Mouse (Mus musculus): ENCODE results near the gene Cntnap1. TPM values are rescaled to one million over a fixed set of nuclear protein-coding genes. Genes with fewer than 3 reads are reported as not detected.

The Cntnap1 gene
- total RNA-seq, 2 experiments from 2014 or later: 1.8 to 2.4 TPM

DNA sequence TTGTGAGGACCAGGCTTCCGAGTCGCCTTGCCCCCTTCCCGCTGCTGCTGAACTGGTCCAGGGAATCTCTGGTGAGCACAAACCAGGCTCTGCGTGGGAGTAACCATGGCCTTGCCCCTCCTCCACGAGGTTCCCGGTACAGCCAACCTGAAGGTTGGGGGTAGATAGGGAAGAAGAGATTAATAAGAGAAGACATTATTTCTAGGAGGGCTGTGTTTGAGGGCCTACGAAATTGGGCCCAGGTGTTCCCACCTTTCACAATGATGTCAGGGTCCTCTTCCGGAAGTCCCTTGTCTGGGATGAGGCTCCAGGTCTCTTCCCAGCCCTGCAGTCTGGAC is 2.4 kb upstream of the Cntnap1 start:
- DNase-seq: no peak
- intact Hi-C loops (cut with DNase I; ENCODE audit: low total_unique reads): loop anchor here (5.0 kb wide), 1 partner anchor 51 kb away; the partner anchor contains the start of genes Retreg3 and Tubg1

GRCm38 (mm10) chr11:101168301-101168980 is 1.9 kb upstream of the Cntnap1 start:
- DNase-seq: no peak

GRCm38 (mm10) chr11:101169301-101170107 is 819 bp upstream of the Cntnap1 start:
- intact Hi-C loops (cut with DNase I; ENCODE audit: low total_unique reads): loop anchor here (5.0 kb wide), 1 partner anchor 52 kb away; the partner anchor contains the start of genes Retreg3 and Tubg1
- DNase-seq: no peak

More at GRCm38 (mm10) chr11:101168301-101168980, 1.9 kb upstream of the Cntnap1 start:
- intact Hi-C loops (cut with DNase I; ENCODE audit: low total_unique reads): loop anchor here (5.0 kb wide), 1 partner anchor 51 kb away; the partner anchor contains the start of genes Retreg3 and Tubg1

DNA sequence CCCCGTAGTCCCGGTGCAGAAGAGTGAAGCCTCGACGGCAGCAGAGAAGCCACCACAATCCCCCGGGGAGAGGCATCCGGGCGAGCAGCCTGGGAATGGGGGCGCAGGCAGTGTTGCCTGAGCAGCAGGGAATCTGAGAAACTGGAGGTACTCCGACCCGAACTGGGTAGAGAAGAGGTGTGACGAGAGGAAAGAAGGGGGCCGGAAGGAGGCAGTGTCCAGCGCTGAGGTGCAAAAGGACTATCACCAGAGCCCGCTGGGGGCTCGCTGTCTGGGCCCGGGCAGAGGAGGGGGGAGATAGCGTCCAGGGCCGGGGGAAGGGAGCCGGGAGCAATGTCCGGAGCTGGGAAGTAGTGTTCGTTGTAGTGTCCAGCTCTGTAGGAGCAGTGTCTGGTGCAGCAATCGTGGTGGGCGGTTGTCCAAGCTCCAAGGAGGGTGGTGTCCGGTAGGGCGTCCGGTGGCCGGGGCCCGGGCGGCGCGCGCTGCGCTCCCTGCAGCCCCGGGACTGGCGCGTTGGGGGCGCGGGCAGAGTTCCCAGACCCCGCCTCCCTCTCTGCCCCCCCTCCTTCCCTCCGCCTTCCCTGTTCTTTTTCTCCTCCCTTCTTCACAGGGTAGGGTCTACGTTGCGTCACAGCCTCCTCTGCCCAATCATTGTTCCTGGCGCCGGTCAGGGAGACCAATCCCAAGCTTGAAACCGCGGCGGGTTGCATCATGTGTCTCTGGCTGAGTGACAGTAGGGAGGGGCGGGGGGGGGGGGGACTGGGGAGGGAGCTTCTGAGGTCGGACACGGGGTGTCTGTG is 688 bp downstream of the Cntnap1 start, which contains the start of gene Plekhh3:
TSS of gene Plekhh3 (minus strand) at position 541 of the 800 bp plus-strand sequence.
- DNase-seq: peak; percentile 96
- intact Hi-C loops (cut with DNase I; ENCODE audit: low total_unique reads): no loop called here

- intact Hi-C loops (cut with DNase I; ENCODE audit: low total_unique reads): no loop called here
- DNase-seq: peak; percentile 70
Observed at GRCm38 (mm10) chr11:101171721-101172433, 1.6 kb downstream of the Cntnap1 start.

DNA sequence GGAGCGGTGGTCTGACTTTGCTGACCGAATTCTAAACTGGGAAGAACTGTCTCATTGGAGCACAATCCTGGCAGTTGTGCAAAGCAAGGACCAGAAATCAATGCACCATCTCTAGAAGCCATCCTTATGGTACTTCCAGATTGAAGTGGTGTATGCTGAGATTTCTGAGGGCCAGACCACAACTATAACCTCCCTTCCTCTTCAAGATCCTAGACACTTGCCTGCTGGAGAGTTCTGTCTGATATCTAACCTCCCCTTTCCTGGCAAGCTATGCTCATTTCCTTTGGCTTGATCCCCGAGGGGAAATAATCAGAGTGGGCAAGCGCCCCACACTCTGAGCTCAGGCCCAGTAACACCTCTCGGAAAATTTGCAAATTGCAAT is 2.1 kb downstream of the Cntnap1 start:
- intact Hi-C loops (cut with DNase I; ENCODE audit: low total_unique reads): no loop called here
- no peak for DNase-seq

DNA sequence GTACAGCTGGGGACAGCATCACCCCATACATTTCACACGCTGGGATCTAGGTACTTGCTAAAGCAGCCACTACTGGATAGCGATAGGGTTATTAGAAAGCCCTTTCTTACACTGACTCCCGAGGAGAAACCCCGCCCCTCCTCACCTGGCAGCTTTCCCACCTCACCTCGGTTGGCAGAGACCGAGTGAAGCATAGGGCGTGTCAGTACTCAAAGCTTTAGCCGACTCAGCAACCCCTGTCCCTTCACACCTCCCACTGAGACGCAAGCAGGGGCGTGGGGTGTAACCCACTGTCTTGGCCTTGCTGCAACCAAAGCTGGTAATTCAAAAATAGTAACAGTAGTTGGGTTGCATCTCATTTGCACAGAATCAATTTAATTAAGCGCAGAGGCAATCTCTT is 2.8 kb downstream of the Cntnap1 start:
- intact Hi-C loops (cut with DNase I; ENCODE audit: low total_unique reads): no loop called here
- no peak for DNase-seq

GRCm38 (mm10) chr11:101173631-101174388 is 3.5 kb downstream of the Cntnap1 start:
- intact Hi-C loops (cut with DNase I; ENCODE audit: low total_unique reads): no loop called here
- DNase-seq: peak; percentile 84

- intact Hi-C loops (cut with DNase I; ENCODE audit: low total_unique reads): no loop called here
- DNase-seq: no peak
Observed at GRCm38 (mm10) chr11:101174389-101174745, 4.0 kb downstream of the Cntnap1 start.

DNA sequence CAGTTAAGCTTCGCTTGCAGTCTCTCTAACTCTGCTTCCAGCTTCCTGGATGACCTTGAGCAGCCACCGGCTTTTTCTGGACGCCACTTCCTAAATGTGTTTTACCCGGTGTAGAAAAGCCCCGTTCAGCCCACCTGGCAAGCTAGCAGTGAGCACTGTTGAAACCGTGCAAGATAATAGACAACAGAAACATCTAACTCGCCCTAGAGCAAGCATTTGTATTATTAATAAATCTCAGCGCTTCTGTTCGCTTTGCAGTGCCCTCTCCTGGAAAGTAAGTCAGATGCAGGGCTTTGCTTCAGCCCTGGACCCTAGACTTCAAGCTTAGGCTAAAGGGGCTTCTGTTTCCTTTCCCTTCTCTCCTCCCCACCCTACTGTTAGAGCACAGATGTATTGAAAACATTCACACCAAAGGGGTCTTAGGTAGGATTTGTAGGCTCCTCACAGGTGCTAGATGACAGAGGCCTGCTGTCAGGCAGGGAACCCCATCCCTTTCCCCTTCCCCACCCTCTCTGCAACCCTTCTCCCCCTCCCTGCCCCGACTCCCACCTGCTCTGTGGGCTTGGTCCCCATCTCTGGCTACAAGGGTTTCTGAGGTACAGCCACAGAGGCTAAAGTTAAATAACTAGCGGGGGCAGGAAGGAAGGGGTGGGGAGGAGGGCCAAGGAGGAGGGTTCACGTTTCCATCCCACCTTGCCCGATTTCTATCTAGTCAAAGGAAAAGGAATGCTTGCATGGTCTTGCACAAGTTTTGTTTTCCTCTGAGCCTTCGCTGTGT is 4.7 kb downstream of the Cntnap1 start, which contains the start of gene Ccr10:
TSS of gene Ccr10 (minus strand) at position 593 of the 778 bp plus-strand sequence.
- intact Hi-C loops (cut with DNase I; ENCODE audit: low total_unique reads): loop anchor here (5.0 kb wide), 1 partner anchor 78 kb away; the partner anchor contains the start of gene Psmc3ip
- no peak for DNase-seq

- no peak for DNase-seq
- intact Hi-C loops (cut with DNase I; ENCODE audit: low total_unique reads): loop anchor here (5.0 kb wide), 1 partner anchor 78 kb away; the partner anchor contains the start of gene Psmc3ip
Observed at GRCm38 (mm10) chr11:101175636-101176116, 5.4 kb downstream of the Cntnap1 start.

DNA sequence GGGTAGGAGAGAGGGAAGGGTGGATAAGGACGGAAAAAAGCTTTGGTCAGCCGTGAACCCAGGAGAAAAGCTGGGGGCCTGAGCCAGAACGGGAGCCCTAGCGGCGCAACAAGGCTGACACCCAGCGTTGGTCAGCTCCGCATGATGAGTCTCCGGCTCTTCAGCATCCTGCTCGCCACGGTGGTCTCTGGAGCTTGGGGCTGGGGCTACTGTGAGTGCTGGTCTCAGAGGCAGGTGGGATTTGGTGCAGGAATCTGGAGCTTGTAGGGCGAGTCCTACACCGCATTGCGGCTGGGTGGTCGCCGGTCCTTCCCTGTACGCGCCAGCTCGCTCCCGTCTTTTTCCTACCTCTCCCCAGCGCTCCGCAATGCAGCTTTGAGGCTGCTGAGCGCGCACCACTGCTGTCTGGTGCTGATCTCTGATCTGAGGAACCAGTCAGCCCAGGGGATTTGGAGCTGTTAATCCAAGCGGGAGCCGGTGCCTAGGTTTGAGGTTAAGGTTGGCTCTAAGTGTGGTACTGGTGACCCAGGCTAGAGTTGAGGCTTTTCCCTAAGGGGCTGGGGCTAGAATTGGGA is 5.9 kb downstream of the Cntnap1 start:
- intact Hi-C loops (cut with DNase I; ENCODE audit: low total_unique reads): loop anchor here (5.0 kb wide), 1 partner anchor 79 kb away; the partner anchor contains the start of gene Psmc3ip
- DNase-seq: peak; percentile 61

- intact Hi-C loops (cut with DNase I; ENCODE audit: low total_unique reads): loop anchor here (5.0 kb wide), 1 partner anchor 80 kb away; the partner anchor contains the start of gene Psmc3ip
- DNase-seq: peak; percentile 48
Observed at GRCm38 (mm10) chr11:101176933-101177773, 6.8 kb downstream of the Cntnap1 start.

GRCm38 (mm10) chr11:101178061-101179058 is 8.0 kb downstream of the Cntnap1 start:
- intact Hi-C loops (cut with DNase I; ENCODE audit: low total_unique reads): loop anchor here (5.0 kb wide), 1 partner anchor 81 kb away; the partner anchor contains the start of gene Psmc3ip
- no peak for DNase-seq

DNA sequence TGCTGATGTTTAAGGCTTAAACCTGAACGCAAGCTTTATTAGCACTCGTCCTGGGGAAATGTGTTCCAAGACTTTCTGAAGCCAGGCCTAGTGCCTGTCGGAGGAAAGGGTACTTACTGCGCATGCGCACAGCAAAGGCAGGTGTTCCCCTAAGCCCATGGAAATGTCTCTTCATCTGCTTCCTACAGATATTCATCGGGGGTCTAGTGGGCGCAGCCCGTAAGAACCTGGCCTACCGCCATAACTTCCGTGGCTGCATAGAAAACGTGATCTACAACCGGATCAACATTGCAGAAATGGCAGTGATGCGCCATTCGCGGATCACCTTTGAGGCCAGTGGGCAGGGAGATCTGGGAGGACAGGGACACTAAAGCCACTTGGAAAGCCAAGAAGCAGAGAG is 9.0 kb downstream of the Cntnap1 start:
- intact Hi-C loops (cut with DNase I; ENCODE audit: low total_unique reads): loop anchor here (5.0 kb wide), 1 partner anchor 82 kb away; the partner anchor contains the start of gene Psmc3ip
- no peak for DNase-seq
